Mouse (Mus musculus): ENCODE measurements around the gene Elmo1. TPM values are rescaled to one million over a fixed set of nuclear protein-coding genes. Genes with fewer than 3 reads are reported as not detected.

Elmo1 gene
- 13.8 and 15.6 TPM in 2 replicates for polyA plus RNA-seq (2016; fragmentation: Nextera tagmentation; extraction: Ambion mirVana)

- WGBS = under 1% methylated on average over 49 of the region's 49 CpGs
- Histone ChIP-seq H3K27ac (replicated peaks) (peak within 1 kb of the TSS; percentile 95), H3K27me3 (ENCODE audit: low read depth, poor library complexity, severe bottlenecking) (peaks cover 32% of the 10 kb centered on the region), H3K36me3 (no peaks in the 10 kb centered on the region), H3K9me3 (replicated peaks) (no peaks in the 10 kb centered on the region), H3K4me3 (peak within 1 kb of the TSS; percentile 92), H3K4me1 (peaks cover 27% of the 10 kb centered on the region)
- peak; percentile 88 for DNase-seq (ENCODE audit: low spot score)
Observed at GRCm38 (mm10) chr13:20090133-20090710, at the start of gene Elmo1. TSS of gene Elmo1 (plus strand) at chr13:20090596.

- no peaks in the 10 kb centered on the region for H3K27me3 ChIP-seq (ENCODE audit: low read depth, poor library complexity, severe bottlenecking)
- no peak overlapping the region for H3K4me3 ChIP-seq
- H3K4me1 ChIP-seq = peaks cover 12% of the 10 kb centered on the region
- peak; percentile 54 for DNase-seq (ENCODE audit: low spot score)
- H3K27ac ChIP-seq (replicated peaks) = peak overlapping the region; percentile 80
- no peaks in the 10 kb centered on the region for H3K9me3 ChIP-seq (replicated peaks)
- no peaks in the 10 kb centered on the region for H3K36me3 ChIP-seq
- WGBS = 6% methylated on average over 2 of the region's 2 CpGs
Observed at GRCm38 (mm10) chr13:20041169-20041830, 49.1 kb upstream of the Elmo1 start.

DNA sequence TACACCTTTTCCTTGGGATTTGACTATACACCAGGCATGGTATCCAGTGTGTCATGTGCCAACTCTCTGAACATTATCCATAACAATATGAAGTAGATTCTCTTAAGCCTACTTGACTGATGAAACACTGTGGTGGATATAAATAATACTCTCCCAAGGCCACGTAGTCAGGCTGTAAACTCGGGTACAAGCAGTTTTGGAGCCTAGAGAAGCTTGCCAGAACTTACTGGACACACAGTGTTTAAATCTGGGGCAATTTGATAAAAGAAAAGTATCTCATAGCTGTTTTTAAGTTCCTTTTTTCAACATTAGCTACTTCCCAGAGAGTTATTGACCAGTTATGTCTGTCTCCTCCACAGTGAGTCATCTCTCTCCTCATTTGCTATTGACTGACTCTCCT lies 47.5 kb upstream of the Elmo1 start:
- H3K4me3 ChIP-seq = no peak overlapping the region
- DNase-seq (ENCODE audit: low spot score) = no peak
- peaks cover 3% of the 10 kb centered on the region; the same call in 1 of the 2 replicates for H3K27me3 ChIP-seq (ENCODE audit: low read depth, poor library complexity, severe bottlenecking)
- H3K4me1 ChIP-seq = peaks cover 16% of the 10 kb centered on the region
- WGBS = 85% methylated on average over 2 of the region's 2 CpGs
- no peak overlapping the region for H3K27ac ChIP-seq (replicated peaks)
- no peaks in the 10 kb centered on the region for H3K9me3 ChIP-seq (replicated peaks)
- no peaks in the 10 kb centered on the region for H3K36me3 ChIP-seq

DNA sequence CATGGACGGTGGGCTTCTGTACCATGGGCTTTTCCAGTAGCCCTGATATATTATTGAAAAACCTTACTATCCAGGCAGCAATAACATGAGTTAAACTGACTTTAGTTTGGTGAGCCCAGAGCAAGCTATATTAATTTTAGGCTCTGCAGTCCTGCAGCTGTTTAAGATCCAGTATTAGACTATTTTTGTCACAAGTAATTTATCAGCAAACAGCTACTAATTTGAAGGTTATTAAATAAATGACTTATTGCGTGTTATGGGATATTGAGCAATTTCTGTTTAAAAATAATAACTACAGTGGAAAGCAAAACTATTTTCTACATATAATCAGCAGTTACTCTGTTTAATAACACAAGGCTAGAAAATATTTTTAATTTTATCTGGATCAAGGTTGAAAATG lies 45.0 kb upstream of the Elmo1 start:
- Histone ChIP-seq H3K4me1 (peaks cover 35% of the 10 kb centered on the region), H3K27me3 (ENCODE audit: low read depth, poor library complexity, severe bottlenecking) (peaks cover 6% of the 10 kb centered on the region; the same call in 1 of the 2 replicates), H3K9me3 (replicated peaks) (no peaks in the 10 kb centered on the region), H3K4me3 (no peak overlapping the region), H3K27ac (replicated peaks) (no peak overlapping the region), H3K36me3 (no peaks in the 10 kb centered on the region)
- 89% methylated on average over 2 of the region's 2 CpGs for WGBS
- DNase-seq (ENCODE audit: low spot score) = no peak

- Histone ChIP-seq H3K36me3 (no peaks in the 10 kb centered on the region), H3K9me3 (replicated peaks) (no peaks in the 10 kb centered on the region), H3K27me3 (ENCODE audit: low read depth, poor library complexity, severe bottlenecking) (peaks cover 6% of the 10 kb centered on the region; the same call in 1 of the 2 replicates), H3K4me1 (peaks cover 34% of the 10 kb centered on the region), H3K4me3 (no peak overlapping the region), H3K27ac (replicated peaks) (no peak overlapping the region)
- 88% methylated on average over 5 of the region's 5 CpGs for WGBS
- no peak for DNase-seq (ENCODE audit: low spot score)
Observed at GRCm38 (mm10) chr13:20045836-20046235, 44.6 kb upstream of the Elmo1 start.

DNA sequence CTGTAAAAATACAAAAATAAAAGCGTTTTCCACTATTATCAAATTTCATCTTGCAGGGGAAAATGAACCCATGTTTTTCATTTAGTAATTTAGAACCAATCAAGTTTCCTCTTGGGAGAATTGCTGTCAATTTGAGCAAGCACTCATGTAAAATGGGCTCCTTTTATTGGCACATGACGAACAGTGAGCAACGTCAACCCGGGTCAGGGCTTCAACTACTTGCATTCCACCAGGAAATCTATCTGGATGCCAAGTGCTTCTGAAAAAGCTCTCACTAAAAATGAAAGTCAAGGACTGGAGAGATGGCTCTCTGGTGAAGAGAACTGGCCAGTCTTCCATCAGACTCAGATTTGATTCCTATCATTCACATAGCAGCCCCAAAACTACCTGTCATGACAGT lies 44.0 kb upstream of the Elmo1 start:
- Histone ChIP-seq H3K4me1 (peaks cover 29% of the 10 kb centered on the region), H3K36me3 (no peaks in the 10 kb centered on the region), H3K4me3 (no peak overlapping the region), H3K27me3 (ENCODE audit: low read depth, poor library complexity, severe bottlenecking) (peaks cover 6% of the 10 kb centered on the region; the same call in 1 of the 2 replicates), H3K27ac (replicated peaks) (no peak overlapping the region), H3K9me3 (replicated peaks) (no peaks in the 10 kb centered on the region)
- DNase-seq (ENCODE audit: low spot score) = no peak
- 93% methylated on average over 4 of the region's 4 CpGs for WGBS

DNA sequence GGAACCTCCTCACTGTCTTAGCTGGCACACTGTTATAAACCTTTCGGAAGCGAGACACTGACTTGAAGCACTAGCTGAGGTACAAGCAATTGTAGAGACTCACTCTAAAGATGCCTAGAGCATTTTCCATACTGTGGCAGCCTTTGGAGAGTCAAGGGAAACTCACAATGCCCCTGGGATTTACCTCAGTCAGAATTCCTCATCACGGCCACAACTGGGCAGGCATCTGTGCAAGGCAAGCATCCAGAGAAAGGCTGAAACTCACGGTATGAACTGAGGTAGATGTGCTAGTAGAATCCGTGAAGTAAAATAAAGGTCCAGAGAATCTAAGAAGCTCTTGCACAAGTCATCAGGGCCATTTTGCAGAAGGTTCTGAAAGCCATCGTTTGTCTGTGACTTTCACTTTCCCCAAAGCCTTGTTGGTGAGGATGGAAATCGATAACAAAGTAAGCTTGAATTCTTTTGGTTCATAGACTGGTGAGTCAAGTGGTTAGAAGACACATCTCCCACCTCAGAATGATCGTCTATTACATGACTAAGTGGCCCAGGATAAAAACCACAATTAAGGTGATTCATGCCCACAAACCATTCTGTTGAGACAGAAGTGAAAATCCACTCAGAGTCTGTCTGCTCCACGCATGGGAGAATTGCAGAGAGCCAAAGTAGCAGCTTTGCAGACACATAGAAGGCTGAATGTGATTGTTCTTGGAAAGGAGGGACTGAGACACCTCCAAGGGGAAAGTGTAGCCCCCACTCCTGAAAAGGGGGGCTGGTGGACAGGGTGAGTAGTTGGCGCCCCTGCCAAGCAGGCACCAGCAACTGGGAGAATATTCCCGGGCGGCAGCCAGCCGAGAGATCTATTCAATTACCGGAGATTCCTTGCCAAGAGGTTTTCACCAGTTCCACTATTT lies 42.2 kb upstream of the Elmo1 start:
- H3K9me3 ChIP-seq (replicated peaks) = no peaks in the 10 kb centered on the region
- WGBS = 46% methylated on average over 14 of the region's 14 CpGs
- peaks cover 6% of the 10 kb centered on the region; the same call in 1 of the 2 replicates for H3K27me3 ChIP-seq (ENCODE audit: low read depth, poor library complexity, severe bottlenecking)
- peaks cover 23% of the 10 kb centered on the region for H3K4me1 ChIP-seq
- H3K4me3 ChIP-seq = 0 out of 2 replicates have a peak overlapping the region, but pooled peaks have one; percentile 16
- H3K27ac ChIP-seq (replicated peaks) = peak overlapping the region; percentile 63
- no peaks in the 10 kb centered on the region for H3K36me3 ChIP-seq
- no peak for DNase-seq (ENCODE audit: low spot score)

DNA sequence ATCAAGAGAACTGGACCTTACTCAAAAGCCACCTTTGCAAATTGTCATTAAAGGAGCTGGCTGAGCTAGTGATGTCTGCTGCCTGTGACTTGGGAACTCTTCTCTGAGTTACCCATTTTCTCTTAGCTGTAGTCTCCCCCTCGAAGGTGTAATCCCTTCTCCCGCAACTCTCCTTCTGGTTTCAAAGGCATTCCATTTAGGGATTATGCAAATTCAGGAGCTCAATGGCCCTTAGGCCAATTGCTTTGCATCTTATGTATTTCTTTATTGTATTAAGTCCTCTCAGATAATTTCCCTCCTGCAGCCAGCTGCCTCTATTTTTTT lies 41.6 kb upstream of the Elmo1 start:
- H3K36me3 ChIP-seq = no peaks in the 10 kb centered on the region
- no peaks in the 10 kb centered on the region for H3K9me3 ChIP-seq (replicated peaks)
- no peak for DNase-seq (ENCODE audit: low spot score)
- H3K27ac ChIP-seq (replicated peaks) = peak overlapping the region; percentile 63
- WGBS = 12% methylated on average over 2 of the region's 2 CpGs
- H3K4me3 ChIP-seq = 0 out of 2 replicates have a peak overlapping the region, but pooled peaks have one; percentile 16
- H3K4me1 ChIP-seq = peaks cover 23% of the 10 kb centered on the region
- H3K27me3 ChIP-seq (ENCODE audit: low read depth, poor library complexity, severe bottlenecking) = peaks cover 6% of the 10 kb centered on the region; the same call in 1 of the 2 replicates

- Histone ChIP-seq H3K27ac (replicated peaks) (no peak overlapping the region), H3K27me3 (ENCODE audit: low read depth, poor library complexity, severe bottlenecking) (peaks cover 6% of the 10 kb centered on the region; the same call in 1 of the 2 replicates), H3K9me3 (replicated peaks) (no peaks in the 10 kb centered on the region), H3K36me3 (no peaks in the 10 kb centered on the region), H3K4me3 (no peak overlapping the region), H3K4me1 (peaks cover 23% of the 10 kb centered on the region)
- DNase-seq (ENCODE audit: low spot score) = no peak
- WGBS = 74% methylated on average over 8 of the region's 8 CpGs
Observed at GRCm38 (mm10) chr13:20049654-20050053, 40.7 kb upstream of the Elmo1 start.

- H3K4me3 ChIP-seq = no peak overlapping the region
- no peak for DNase-seq (ENCODE audit: low spot score)
- H3K4me1 ChIP-seq = peaks cover 26% of the 10 kb centered on the region
- no peaks in the 10 kb centered on the region for H3K9me3 ChIP-seq (replicated peaks)
- WGBS = 87% methylated on average over 10 of the region's 10 CpGs
- peaks cover 6% of the 10 kb centered on the region; the same call in 1 of the 2 replicates for H3K27me3 ChIP-seq (ENCODE audit: low read depth, poor library complexity, severe bottlenecking)
- H3K27ac ChIP-seq (replicated peaks) = no peak overlapping the region
- no peaks in the 10 kb centered on the region for H3K36me3 ChIP-seq
Observed at GRCm38 (mm10) chr13:20050149-20050548, 40.2 kb upstream of the Elmo1 start.

DNA sequence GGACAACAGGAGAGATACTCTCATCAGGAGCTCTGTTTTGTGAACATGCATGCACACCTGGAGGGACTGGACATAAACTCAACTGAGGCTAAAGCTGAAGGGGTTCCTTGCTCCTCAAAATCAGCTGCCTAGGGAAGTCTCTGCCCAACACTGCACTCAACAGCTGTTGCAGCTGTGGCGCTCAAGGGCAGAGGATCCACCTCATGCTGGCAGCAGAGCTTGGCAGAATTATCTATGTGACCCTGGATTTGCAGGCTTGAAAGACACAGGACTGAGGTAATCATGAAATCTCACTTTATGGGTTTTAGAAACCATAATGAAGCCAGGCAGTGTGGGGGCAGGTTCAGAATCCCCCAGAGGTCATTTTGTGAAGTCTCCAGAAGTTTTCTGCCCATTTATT lies 32.5 kb upstream of the Elmo1 start:
- WGBS = 82% methylated on average over 1 of the region's 1 CpGs
- H3K9me3 ChIP-seq (replicated peaks) = no peaks in the 10 kb centered on the region

GRCm38 (mm10) chr13:20061031-20061430 lies 29.4 kb upstream of the Elmo1 start:
- no peaks in the 10 kb centered on the region for H3K9me3 ChIP-seq (replicated peaks)
- H3K36me3 ChIP-seq = no peaks in the 10 kb centered on the region
- no peaks in the 10 kb centered on the region for H3K4me1 ChIP-seq
- 85% methylated on average over 5 of the region's 5 CpGs for WGBS
- H3K27me3 ChIP-seq (ENCODE audit: low read depth, poor library complexity, severe bottlenecking) = no peaks in the 10 kb centered on the region
- no peak overlapping the region for H3K27ac ChIP-seq (replicated peaks)
- no peak overlapping the region for H3K4me3 ChIP-seq
- DNase-seq (ENCODE audit: low spot score) = no peak

More for the DNA sequence above, 32.5 kb upstream of the Elmo1 start:
- no peak for DNase-seq (ENCODE audit: low spot score)
- H3K4me3 ChIP-seq = no peak overlapping the region
- no peak overlapping the region for H3K27ac ChIP-seq (replicated peaks)
- no peaks in the 10 kb centered on the region for H3K27me3 ChIP-seq (ENCODE audit: low read depth, poor library complexity, severe bottlenecking)
- peaks cover 6% of the 10 kb centered on the region; the same call in 1 of the 2 replicates for H3K4me1 ChIP-seq
- H3K36me3 ChIP-seq = no peaks in the 10 kb centered on the region
